Mouse (Mus musculus) kidney, postnatal 25 days (tissue): ENCODE results near the gene Snrpb2.

Source experiments
- DNase-seq, 2 experiments: peaks; one replicate each; pipeline ENCODE4 v3.0.0; 2021; ENCODE audit warnings: mixed read lengths in 2 of 2

The Snrpb2 gene

DNA sequence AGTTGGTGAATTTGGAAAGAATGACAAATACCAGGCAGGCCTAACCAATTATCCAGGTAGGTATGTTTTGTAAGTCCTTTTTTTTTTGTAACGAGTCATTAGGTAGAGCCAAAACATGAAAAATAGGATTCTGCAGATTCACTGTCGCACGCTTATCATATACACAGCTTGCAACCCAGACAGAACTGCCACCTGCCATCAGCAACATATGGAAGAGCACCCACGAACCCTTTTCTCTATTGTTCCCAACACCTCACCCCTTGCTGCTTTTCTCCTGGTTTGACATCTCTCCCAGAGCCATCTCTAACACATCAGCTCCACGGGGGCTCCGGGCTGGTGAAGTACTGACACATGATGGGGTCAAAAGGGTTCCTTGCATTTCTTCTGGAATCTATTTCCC, 31.9 kb downstream of the Snrpb2 start:
- DNase-seq = no peak

DNA sequence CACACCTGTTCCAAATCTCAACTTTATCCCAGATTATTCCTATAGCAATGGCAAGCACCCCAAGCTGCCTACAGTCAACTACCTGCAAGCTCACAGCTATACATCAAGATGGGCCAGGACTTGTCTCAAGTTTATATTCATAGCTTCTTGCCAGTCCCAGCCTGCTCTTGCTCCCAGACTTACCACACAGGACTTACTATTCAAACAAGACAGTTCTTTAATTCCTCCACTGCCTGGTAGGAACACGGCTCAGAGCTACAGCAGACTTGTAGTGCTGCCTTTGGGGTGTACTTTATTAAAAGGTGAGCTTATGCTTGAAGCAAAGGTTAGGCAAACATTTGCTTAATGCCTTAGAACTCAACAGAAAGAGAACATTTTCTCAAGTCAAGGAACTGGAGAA, 34.3 kb downstream of the Snrpb2 start:
- no peak for DNase-seq

DNA sequence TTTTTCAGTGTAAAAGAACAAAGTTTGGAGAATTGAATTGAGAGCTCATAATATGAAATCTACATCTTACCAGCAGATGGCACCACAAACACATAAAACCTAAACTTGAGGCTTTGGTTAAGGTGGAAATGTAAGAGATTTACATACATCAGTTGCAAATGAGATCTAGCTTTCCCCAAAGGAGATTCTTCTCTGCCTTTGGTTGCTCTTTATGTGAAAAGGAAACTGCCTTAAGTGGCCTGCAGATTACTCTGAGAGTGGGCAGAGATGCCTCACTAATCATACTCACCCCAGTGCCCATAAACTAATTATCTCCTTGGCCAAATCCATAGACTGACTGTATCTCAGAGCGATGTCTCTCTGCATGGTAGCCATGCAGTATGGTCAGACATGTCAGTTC, 51.0 kb downstream of the Snrpb2 start:
- DNase-seq = no peak

DNA sequence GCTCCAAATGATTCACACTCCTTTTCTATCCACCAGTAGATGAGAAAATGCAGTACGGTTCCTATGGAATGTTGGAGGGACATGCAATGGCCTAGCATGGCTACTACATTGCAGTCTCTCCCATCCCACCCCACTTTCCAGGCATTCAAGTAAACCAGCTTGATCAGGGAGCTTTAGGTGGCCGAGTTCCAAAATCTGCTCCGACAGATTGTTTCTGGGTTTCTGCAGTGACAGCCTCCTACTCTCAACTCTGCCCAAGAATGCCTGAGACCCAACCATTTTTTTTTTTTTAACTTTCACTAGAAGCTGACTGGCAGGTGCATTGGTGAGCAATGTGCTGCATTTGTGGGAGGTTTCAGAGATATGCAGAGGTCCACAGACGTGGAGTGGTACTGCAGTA, 51.9 kb downstream of the Snrpb2 start:
- no peak for DNase-seq

DNA sequence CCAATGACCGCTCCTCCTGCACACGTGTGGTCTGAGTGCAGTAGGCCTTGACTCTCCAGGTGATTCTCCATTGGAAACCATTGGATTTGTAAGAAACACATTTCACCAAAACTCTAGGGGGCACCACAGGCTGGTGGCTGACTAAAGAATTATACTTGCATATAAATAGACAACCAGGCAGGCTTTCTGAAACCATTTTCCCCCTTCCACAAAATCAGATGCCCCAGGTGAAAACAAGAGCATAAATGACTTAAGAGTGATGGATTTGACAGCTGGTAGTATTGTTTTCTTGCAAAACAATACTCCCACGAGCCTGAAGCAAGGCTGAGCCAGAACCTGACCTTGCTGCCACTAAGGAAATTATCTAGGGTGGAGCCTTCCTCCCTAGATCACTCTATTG, 54.6 kb downstream of the Snrpb2 start:
- no peak for DNase-seq

DNA sequence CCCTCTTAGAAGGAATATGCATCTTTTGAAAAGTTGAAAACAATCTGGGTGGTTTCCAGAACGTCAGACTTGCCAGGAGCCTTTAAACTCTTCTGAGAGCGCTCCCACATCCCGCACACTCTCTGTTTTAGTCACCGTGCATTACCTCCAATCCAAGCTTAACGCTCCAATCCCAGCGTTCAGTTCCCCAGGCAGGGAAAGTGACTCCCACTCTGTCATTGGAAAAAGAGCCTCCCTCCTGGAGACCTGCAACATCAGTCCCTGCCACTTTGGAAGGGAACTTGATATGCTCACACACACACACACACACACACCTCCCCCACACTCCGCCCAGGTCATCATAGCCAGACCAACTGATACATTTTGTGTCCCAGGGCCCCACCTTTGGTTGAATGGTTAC, 55.4 kb downstream of the Snrpb2 start:
- no peak for DNase-seq
